Mouse (Mus musculus): ENCODE measurements around the gene Il11ra1. TPM values are rescaled to one million over a fixed set of nuclear protein-coding genes. Genes with fewer than 3 reads are reported as not detected.
"Not testable (repeated sequence)": the region's sequence is repeated elsewhere in the genome, so short reads cannot be mapped to it uniquely, and the experiment has no call there.

Il11ra1 gene
- polyA plus RNA-seq, 1 experiment from 2014 or later = 40.6 TPM

GRCm38 (mm10) chr4:41684931-41685453 lies 14.8 kb upstream of the Il11ra1 start:
- not testable (repeated sequence) for H3K27me3 ChIP-seq (ENCODE audit: control insufficient read depth, insufficient read depth, low read length); H3K4me3 ChIP-seq (replicated peaks; ENCODE audit: low read length); H3K9ac ChIP-seq; H3K36me3 ChIP-seq (replicated peaks; ENCODE audit: control insufficient read depth, insufficient read depth); H3K9me3 ChIP-seq (ENCODE audit: control insufficient read depth, low read length); DNase-seq (ENCODE audit: low spot score); H3K27ac ChIP-seq
- peak; percentile 5; the same call in 1 of the 2 replicates for ATAC-seq (ENCODE audit: low FRiP score)
- Histone ChIP-seq H3K4me2 (replicated peaks) (peak overlapping the region; percentile 42; the same call in 1 of the 2 replicates), H3K4me1 (replicated peaks; ENCODE audit: control insufficient read depth, insufficient read depth, low read length) (peaks cover 18% of the 10 kb centered on the region)
- 0% methylated on average over 12 of the region's 14 CpGs for WGBS

DNA sequence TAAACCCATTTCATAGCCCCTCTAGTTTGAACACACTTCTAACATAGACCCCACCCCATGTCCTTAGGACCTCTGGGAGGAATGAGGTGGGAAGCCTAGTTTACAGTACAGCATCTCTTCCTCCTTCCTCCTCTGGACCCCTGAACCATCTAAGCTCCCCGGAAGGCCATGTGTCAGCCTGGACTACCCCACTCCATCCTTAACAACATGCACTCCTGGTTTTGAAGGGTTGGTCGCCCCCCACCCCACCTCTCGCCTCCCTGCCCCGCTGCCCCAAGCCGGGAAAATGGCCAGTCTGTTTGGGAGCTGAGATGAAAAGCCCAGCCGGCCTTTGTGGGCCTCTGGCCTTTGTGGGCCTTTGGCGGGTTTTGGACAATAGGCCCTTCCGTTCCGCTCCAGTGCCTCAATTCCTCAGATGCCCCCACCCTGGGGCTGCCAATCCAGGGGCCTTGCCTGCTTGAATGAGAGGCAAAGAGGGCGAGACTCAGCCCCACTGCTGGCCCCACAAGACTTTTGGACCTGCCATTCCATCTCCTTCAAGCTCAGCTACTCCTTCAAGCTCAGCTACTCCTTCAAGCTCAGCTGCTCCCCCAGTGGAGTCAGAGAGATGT lies 13.8 kb upstream of the Il11ra1 start:
- not testable (repeated sequence) for H3K27ac ChIP-seq; H3K9me3 ChIP-seq (ENCODE audit: control insufficient read depth, low read length)

DNA sequence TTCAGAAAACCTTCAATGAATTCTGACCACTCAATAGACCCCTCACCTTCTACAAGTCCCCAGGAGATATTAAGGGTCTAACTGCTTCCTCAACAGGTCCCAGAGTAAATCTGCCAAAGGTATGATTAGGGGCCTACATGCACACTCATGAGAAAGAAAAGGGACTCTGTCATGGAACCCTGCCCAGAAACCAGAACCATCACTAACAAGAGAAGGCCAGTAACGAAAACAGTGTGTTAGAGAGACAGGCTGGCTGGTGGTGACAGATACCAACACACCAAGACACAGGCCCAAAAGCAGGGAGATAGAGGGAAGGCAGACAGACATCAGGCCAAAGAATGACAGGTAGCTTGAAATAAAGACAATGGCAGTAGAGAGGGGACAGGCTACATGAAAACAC lies 11.2 kb upstream of the Il11ra1 start:
- H3K4me3 ChIP-seq (replicated peaks; ENCODE audit: low read length); H3K27me3 ChIP-seq (ENCODE audit: control insufficient read depth, insufficient read depth, low read length); H3K4me1 ChIP-seq (replicated peaks; ENCODE audit: control insufficient read depth, insufficient read depth, low read length); ATAC-seq (ENCODE audit: low FRiP score); DNase-seq (ENCODE audit: low spot score); H3K4me2 ChIP-seq (replicated peaks); H3K9me3 ChIP-seq (ENCODE audit: control insufficient read depth, low read length); H3K9ac ChIP-seq; H3K36me3 ChIP-seq (replicated peaks; ENCODE audit: control insufficient read depth, insufficient read depth): not testable (repeated sequence)
- 36% methylated on average over 1 of the region's 1 CpGs for WGBS
- peak overlapping the region; percentile 38; the same call in 1 of the 2 replicates for H3K27ac ChIP-seq

More for the DNA sequence above, 13.8 kb upstream of the Il11ra1 start:
- not testable (repeated sequence) for H3K36me3 ChIP-seq (replicated peaks; ENCODE audit: control insufficient read depth, insufficient read depth); H3K4me3 ChIP-seq (replicated peaks; ENCODE audit: low read length); H3K27me3 ChIP-seq (ENCODE audit: control insufficient read depth, insufficient read depth, low read length); H3K9ac ChIP-seq; H3K4me2 ChIP-seq (replicated peaks); ATAC-seq (ENCODE audit: low FRiP score); DNase-seq (ENCODE audit: low spot score)
- H3K4me1 ChIP-seq (replicated peaks; ENCODE audit: control insufficient read depth, insufficient read depth, low read length) = peaks cover 13% of the 10 kb centered on the region; the same call in 1 of the 2 replicates
- 5% methylated on average over 9 of the region's 10 CpGs for WGBS

DNA sequence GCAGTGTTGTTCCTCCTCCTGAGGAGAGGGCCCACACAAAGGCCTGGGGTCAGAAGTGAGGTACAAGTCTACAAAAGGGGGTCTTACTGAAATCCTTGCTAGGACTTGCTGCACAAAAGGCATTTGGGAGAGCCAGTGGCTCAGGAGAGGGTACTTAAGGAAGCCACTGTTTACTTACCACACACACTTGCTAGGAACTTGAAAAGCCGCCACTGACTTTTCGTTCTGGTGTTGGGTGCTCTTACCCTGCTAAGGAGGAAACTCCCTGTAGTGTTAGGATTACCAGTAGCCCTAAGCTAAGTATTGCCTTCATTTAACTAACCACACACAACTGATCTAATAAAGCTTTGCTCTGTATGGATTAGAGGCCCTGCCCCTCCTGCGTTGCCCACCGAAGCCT lies 9.8 kb upstream of the Il11ra1 start:
- no CpG with 5 or more reads among the region's 4 CpGs for WGBS
- ATAC-seq (ENCODE audit: low FRiP score); H3K4me2 ChIP-seq (replicated peaks): not testable (repeated sequence)

GRCm38 (mm10) chr4:41693511-41693910 lies 6.3 kb upstream of the Il11ra1 start:
- not testable (repeated sequence) for DNase-seq (ENCODE audit: low spot score); H3K4me3 ChIP-seq (replicated peaks; ENCODE audit: low read length); H3K36me3 ChIP-seq (replicated peaks; ENCODE audit: control insufficient read depth, insufficient read depth); H3K9ac ChIP-seq; ATAC-seq (ENCODE audit: low FRiP score); H3K27me3 ChIP-seq (ENCODE audit: control insufficient read depth, insufficient read depth, low read length); H3K9me3 ChIP-seq (ENCODE audit: control insufficient read depth, low read length); H3K27ac ChIP-seq; H3K4me1 ChIP-seq (replicated peaks; ENCODE audit: control insufficient read depth, insufficient read depth, low read length)
- WGBS = 7% methylated on average over 4 of the region's 4 CpGs
- H3K4me2 ChIP-seq (replicated peaks) = peak overlapping the region; percentile 25

More for the DNA sequence above, 9.8 kb upstream of the Il11ra1 start:
- H3K27me3 ChIP-seq (ENCODE audit: control insufficient read depth, insufficient read depth, low read length); DNase-seq (ENCODE audit: low spot score); H3K9me3 ChIP-seq (ENCODE audit: control insufficient read depth, low read length); H3K27ac ChIP-seq; H3K36me3 ChIP-seq (replicated peaks; ENCODE audit: control insufficient read depth, insufficient read depth); H3K4me3 ChIP-seq (replicated peaks; ENCODE audit: low read length); H3K4me1 ChIP-seq (replicated peaks; ENCODE audit: control insufficient read depth, insufficient read depth, low read length); H3K9ac ChIP-seq: not testable (repeated sequence)

- not testable (repeated sequence) for H3K36me3 ChIP-seq (replicated peaks; ENCODE audit: control insufficient read depth, insufficient read depth); H3K27me3 ChIP-seq (ENCODE audit: control insufficient read depth, insufficient read depth, low read length); H3K4me1 ChIP-seq (replicated peaks; ENCODE audit: control insufficient read depth, insufficient read depth, low read length); ATAC-seq (ENCODE audit: low FRiP score); DNase-seq (ENCODE audit: low spot score); H3K27ac ChIP-seq; H3K9me3 ChIP-seq (ENCODE audit: control insufficient read depth, low read length); H3K9ac ChIP-seq
- WGBS = 0% methylated on average over 13 of the region's 38 CpGs
- H3K4me2 ChIP-seq (replicated peaks) = peak overlapping the region; percentile 43
- peak overlapping the region; percentile 15 for H3K4me3 ChIP-seq (replicated peaks; ENCODE audit: low read length)
Measured at GRCm38 (mm10) chr4:41695800-41696199, 4.0 kb upstream of the Il11ra1 start.

GRCm38 (mm10) chr4:41696452-41696851 lies 3.3 kb upstream of the Il11ra1 start:
- not testable (repeated sequence) for H3K36me3 ChIP-seq (replicated peaks; ENCODE audit: control insufficient read depth, insufficient read depth); H3K27me3 ChIP-seq (ENCODE audit: control insufficient read depth, insufficient read depth, low read length)
- WGBS = 4% methylated on average over 12 of the region's 15 CpGs

GRCm38 (mm10) chr4:41696930-41697841 lies 2.6 kb upstream of the Il11ra1 start, which contains the start of gene Cntfr:
Gene Cntfr (minus strand): TSS chr4:41697089.
- not testable (repeated sequence) for H3K9me3 ChIP-seq (ENCODE audit: control insufficient read depth, low read length); H3K27ac ChIP-seq; H3K4me1 ChIP-seq (replicated peaks; ENCODE audit: control insufficient read depth, insufficient read depth, low read length); H3K9ac ChIP-seq; ATAC-seq (ENCODE audit: low FRiP score); H3K27me3 ChIP-seq (ENCODE audit: control insufficient read depth, insufficient read depth, low read length); H3K36me3 ChIP-seq (replicated peaks; ENCODE audit: control insufficient read depth, insufficient read depth)
- H3K4me3 ChIP-seq (replicated peaks; ENCODE audit: low read length) = peak within 1 kb of the TSS; percentile 15; the same call in 1 of the 2 replicates
- H3K4me2 ChIP-seq (replicated peaks) = peak within 1 kb of the TSS; percentile 43
- 12% methylated on average over 32 of the region's 40 CpGs for WGBS
- peak; percentile 81 for DNase-seq (ENCODE audit: low spot score)

More at GRCm38 (mm10) chr4:41696452-41696851, 3.3 kb upstream of the Il11ra1 start:
- not testable (repeated sequence) for H3K27ac ChIP-seq; H3K9me3 ChIP-seq (ENCODE audit: control insufficient read depth, low read length); H3K4me1 ChIP-seq (replicated peaks; ENCODE audit: control insufficient read depth, insufficient read depth, low read length); H3K4me2 ChIP-seq (replicated peaks); DNase-seq (ENCODE audit: low spot score); ATAC-seq (ENCODE audit: low FRiP score); H3K9ac ChIP-seq; H3K4me3 ChIP-seq (replicated peaks; ENCODE audit: low read length)

- H3K4me3 ChIP-seq (replicated peaks; ENCODE audit: low read length) = not testable (repeated sequence)
- 7% methylated on average over 19 of the region's 32 CpGs for WGBS
- peak overlapping the region; percentile 37 for H3K4me2 ChIP-seq (replicated peaks)
Measured at GRCm38 (mm10) chr4:41698421-41699016, 1.3 kb upstream of the Il11ra1 start.

More at GRCm38 (mm10) chr4:41698421-41699016, 1.3 kb upstream of the Il11ra1 start:
- H3K4me1 ChIP-seq (replicated peaks; ENCODE audit: control insufficient read depth, insufficient read depth, low read length); ATAC-seq (ENCODE audit: low FRiP score); H3K9ac ChIP-seq; H3K36me3 ChIP-seq (replicated peaks; ENCODE audit: control insufficient read depth, insufficient read depth); H3K9me3 ChIP-seq (ENCODE audit: control insufficient read depth, low read length); DNase-seq (ENCODE audit: low spot score); H3K27ac ChIP-seq; H3K27me3 ChIP-seq (ENCODE audit: control insufficient read depth, insufficient read depth, low read length): not testable (repeated sequence)
